Mouse (Mus musculus) heart, embryonic 12.5 days (tissue): ENCODE measurements around the gene Zbtb7a. TPM values are rescaled to one million over a fixed set of nuclear protein-coding genes. Genes with fewer than 3 reads are reported as not detected.
"Not testable (repeated sequence)": the region's sequence is repeated elsewhere in the genome, so short reads cannot be mapped to it uniquely, and the experiment has no call there.

Experiments used
- ATAC-seq: fragments of 200-750 bp; cut with Nextera tagmentation; 2 replicates; pipeline ENCODE4 v1.8.0; 2017; ENCODE audit warnings: moderate TSS enrichment, moderate library complexity; ENCODE audit not compliant: insufficient number of reproducible peaks, low FRiP score
- H3K27ac ChIP-seq: fragments of 300-500 bp; sonication (generic); 2 replicates; pipeline ENCODE4 v1.5.1; 2016; ENCODE audit warnings: mild to moderate bottlenecking, moderate library complexity; ENCODE audit not compliant: poor library complexity, severe bottlenecking
- H3K27me3 ChIP-seq: fragments of 300-500 bp; sonication (generic); replicated peaks from 2 replicates; pipeline ENCODE4 v1.6.1; 2016; ENCODE audit warnings: mild to moderate bottlenecking, moderate library complexity
- H3K36me3 ChIP-seq: fragments of 300-500 bp; sonication (generic); 2 replicates; pipeline ENCODE4 v1.6.1; 2016; ENCODE audit warnings: mild to moderate bottlenecking, moderate library complexity
- H3K4me1 ChIP-seq: fragments of 300-500 bp; sonication (generic); replicated peaks from 2 replicates; pipeline ENCODE4 v1.6.1; 2016; ENCODE audit warnings: mild to moderate bottlenecking
- H3K4me2 ChIP-seq: fragments of 300-500 bp; sonication (generic); 2 replicates; pipeline ENCODE4 v1.6.1; 2016; ENCODE audit warnings: mild to moderate bottlenecking, moderate library complexity
- H3K4me3 ChIP-seq: fragments of 300-500 bp; sonication (generic); 2 replicates; pipeline ENCODE4 v1.5.1; 2016; ENCODE audit warnings: mild to moderate bottlenecking
- H3K9ac ChIP-seq: fragments of 300-500 bp; sonication (generic); 2 replicates; pipeline ENCODE4 v1.6.1; 2016; ENCODE audit warnings: mild to moderate bottlenecking, moderate library complexity
- H3K9me3 ChIP-seq: fragments of 300-500 bp; sonication (generic); replicated peaks from 2 replicates; pipeline ENCODE4 v1.6.1; 2016; ENCODE audit warnings: mild to moderate bottlenecking, moderate library complexity
- WGBS: fragments of 180-500 bp; shearing (Covaris S2); methylation state at CpG from one replicate; pipeline ENCODE4 v1.1.7; 2016; 5-methylcytosine and 5-hydroxymethylcytosine counted together
- polyA plus RNA-seq: library from polyadenylated mRNA; unstranded; fragments of >200 nt; fragmentation: Nextera tagmentation; extraction: Ambion mirVana; gene quantifications from 2 replicates; pipeline ENCODE4 v1.2.1, GENCODE M21; 2016

The Zbtb7a gene
- polyA plus RNA-seq, 1 experiment from 2014 or later: 24.7 TPM

- Histone ChIP-seq H3K4me2 (no peak overlapping the region), H3K27ac (peak overlapping the region; percentile 81), H3K27me3 (no peaks in the 10 kb centered on the region), H3K9ac (peak overlapping the region; percentile 54; the same call in 1 of the 2 replicates), H3K4me3 (no peak overlapping the region), H3K36me3 (peaks cover 86% of the 10 kb centered on the region), H3K4me1 (peaks cover 29% of the 10 kb centered on the region), H3K9me3 (no peaks in the 10 kb centered on the region)
- peak; percentile 26 for ATAC-seq
- WGBS: 56% methylated on average over 12 of the region's 12 CpGs
These were observed 17.6 kb downstream of the Zbtb7a start for GRCm38 (mm10) chr10:81152609-81153008.

GRCm38 (mm10) chr10:81154313-81154712 lies 19.3 kb downstream of the Zbtb7a start:
- 84% methylated on average over 12 of the region's 12 CpGs for WGBS
- Histone ChIP-seq H3K9ac (no peak overlapping the region), H3K4me3 (no peak overlapping the region), H3K27ac (no peak overlapping the region), H3K36me3 (peaks cover 83% of the 10 kb centered on the region), H3K4me1 (peaks cover 29% of the 10 kb centered on the region), H3K4me2 (no peak overlapping the region), H3K9me3 (no peaks in the 10 kb centered on the region), H3K27me3 (no peaks in the 10 kb centered on the region)
- ATAC-seq: no peak

- no peak overlapping the region for H3K4me3 ChIP-seq
- no peaks in the 10 kb centered on the region for H3K9me3 ChIP-seq
- WGBS: 82% methylated on average over 6 of the region's 6 CpGs
- H3K9ac ChIP-seq: 0 out of 2 replicates have a peak overlapping the region, but pooled peaks have one; percentile 14
- no peak overlapping the region for H3K4me2 ChIP-seq
- no peaks in the 10 kb centered on the region for H3K27me3 ChIP-seq
- peaks cover 27% of the 10 kb centered on the region for H3K4me1 ChIP-seq
- H3K27ac ChIP-seq: peak overlapping the region; percentile 6; the same call in 1 of the 2 replicates
- H3K36me3 ChIP-seq: peaks cover 80% of the 10 kb centered on the region
- no peak for ATAC-seq
These were observed 19.7 kb downstream of the Zbtb7a start for GRCm38 (mm10) chr10:81154736-81155135.

GRCm38 (mm10) chr10:81161602-81162317 lies 26.7 kb downstream of the Zbtb7a start:
- Histone ChIP-seq H3K9me3 (no peaks in the 10 kb centered on the region), H3K4me1 (peaks cover 14% of the 10 kb centered on the region), H3K27me3 (no peaks in the 10 kb centered on the region), H3K4me3 (no peak overlapping the region), H3K4me2 (no peak overlapping the region), H3K27ac (no peak overlapping the region), H3K9ac (no peak overlapping the region), H3K36me3 (peaks cover 72% of the 10 kb centered on the region)
- ATAC-seq: no peak
- WGBS: 87% methylated on average over 8 of the region's 8 CpGs

DNA sequence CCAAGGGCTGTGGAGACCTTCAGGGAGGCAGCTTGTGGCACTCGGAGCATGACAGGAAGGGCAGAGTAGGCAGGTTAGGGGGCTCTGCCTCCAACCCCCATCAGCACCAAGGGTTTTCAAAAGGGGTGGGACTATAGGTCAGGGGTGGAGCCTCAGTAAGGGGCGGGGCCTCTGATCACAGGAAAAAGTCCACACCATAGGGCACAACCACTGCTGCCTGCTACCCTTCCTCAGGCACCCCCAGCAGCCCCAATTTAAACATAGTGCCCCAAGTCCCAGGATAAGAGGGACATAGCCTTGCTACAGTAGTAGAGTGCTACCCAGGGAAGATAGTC lies 27.3 kb downstream of the Zbtb7a start:
- ATAC-seq: no peak
- Histone ChIP-seq H3K9ac (no peak overlapping the region), H3K4me1 (peaks cover 18% of the 10 kb centered on the region), H3K27me3 (no peaks in the 10 kb centered on the region), H3K36me3 (peaks cover 67% of the 10 kb centered on the region), H3K9me3 (no peaks in the 10 kb centered on the region), H3K27ac (no peak overlapping the region), H3K4me2 (no peak overlapping the region), H3K4me3 (no peak overlapping the region)
- WGBS: 65% methylated on average over 2 of the region's 2 CpGs

DNA sequence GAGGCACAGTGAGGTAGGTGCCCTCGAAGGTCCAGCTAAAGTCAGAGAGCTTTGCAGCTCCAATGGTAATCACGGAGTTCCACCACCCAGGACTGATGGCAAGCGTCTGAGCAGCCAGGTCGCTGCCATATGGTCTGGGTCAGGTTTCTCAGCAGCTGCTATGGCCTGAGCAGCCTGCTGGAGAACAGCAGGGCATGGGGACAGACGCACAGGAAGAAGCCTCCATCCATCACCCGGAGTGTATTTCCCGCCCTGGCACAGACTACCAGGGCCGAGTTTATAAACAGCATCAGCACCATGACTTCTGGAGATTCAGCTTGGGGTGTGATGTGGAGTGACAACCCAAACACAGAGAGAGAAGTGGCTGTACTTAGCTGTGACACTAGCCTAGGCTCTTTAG lies 30.1 kb downstream of the Zbtb7a start:
- Histone ChIP-seq H3K4me1 (peaks cover 24% of the 10 kb centered on the region), H3K36me3 (peaks cover 45% of the 10 kb centered on the region), H3K9ac (no peak overlapping the region), H3K4me2 (no peak overlapping the region), H3K27me3 (no peaks in the 10 kb centered on the region), H3K4me3 (no peak overlapping the region), H3K27ac (no peak overlapping the region), H3K9me3 (no peaks in the 10 kb centered on the region)
- 82% methylated on average over 8 of the region's 8 CpGs for WGBS
- ATAC-seq: no peak

GRCm38 (mm10) chr10:81167200-81168086 lies 32.4 kb downstream of the Zbtb7a start, which contains the start of gene Pias4:
Pias4 (minus strand) TSS chr10:81167923.
- Histone ChIP-seq H3K36me3 (peaks cover 22% of the 10 kb centered on the region), H3K4me2 (peak within 1 kb of the TSS; percentile 90), H3K4me1 (peaks cover 18% of the 10 kb centered on the region), H3K27ac (peak within 1 kb of the TSS; percentile 69), H3K9me3 (no peaks in the 10 kb centered on the region), H3K4me3 (peak within 1 kb of the TSS; percentile 89), H3K27me3 (no peaks in the 10 kb centered on the region), H3K9ac (peak within 1 kb of the TSS; percentile 92)
- WGBS: under 1% methylated on average over 54 of the region's 64 CpGs
- ATAC-seq: peak; percentile 94

DNA sequence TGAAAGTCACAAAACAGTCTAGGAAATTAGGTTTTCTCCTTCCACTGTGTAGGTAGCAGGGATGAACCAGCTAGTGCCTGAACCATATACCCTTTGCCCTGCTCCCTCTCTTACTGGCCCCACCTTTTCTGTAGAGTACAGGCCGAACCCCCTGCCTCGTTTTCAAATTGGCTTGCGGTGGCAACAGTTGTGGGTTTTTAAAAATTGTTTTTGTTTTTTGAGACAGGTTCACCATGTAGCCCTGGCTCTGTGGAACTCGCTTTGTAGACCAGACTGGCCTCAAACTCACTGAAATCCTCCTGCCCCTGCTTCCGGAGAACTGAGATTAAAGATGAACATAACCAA lies 33.0 kb downstream of the Zbtb7a start:
- Histone ChIP-seq H3K9me3 (no peaks in the 10 kb centered on the region), H3K4me2 (peak overlapping the region; percentile 90), H3K27me3 (no peaks in the 10 kb centered on the region), H3K36me3 (peaks cover 18% of the 10 kb centered on the region), H3K4me3 (peak overlapping the region; percentile 89), H3K9ac (peak overlapping the region; percentile 71), H3K27ac (peak overlapping the region; percentile 69), H3K4me1 (peaks cover 15% of the 10 kb centered on the region)
- 7% methylated on average over 5 of the region's 5 CpGs for WGBS
- ATAC-seq: peak; percentile 64

DNA sequence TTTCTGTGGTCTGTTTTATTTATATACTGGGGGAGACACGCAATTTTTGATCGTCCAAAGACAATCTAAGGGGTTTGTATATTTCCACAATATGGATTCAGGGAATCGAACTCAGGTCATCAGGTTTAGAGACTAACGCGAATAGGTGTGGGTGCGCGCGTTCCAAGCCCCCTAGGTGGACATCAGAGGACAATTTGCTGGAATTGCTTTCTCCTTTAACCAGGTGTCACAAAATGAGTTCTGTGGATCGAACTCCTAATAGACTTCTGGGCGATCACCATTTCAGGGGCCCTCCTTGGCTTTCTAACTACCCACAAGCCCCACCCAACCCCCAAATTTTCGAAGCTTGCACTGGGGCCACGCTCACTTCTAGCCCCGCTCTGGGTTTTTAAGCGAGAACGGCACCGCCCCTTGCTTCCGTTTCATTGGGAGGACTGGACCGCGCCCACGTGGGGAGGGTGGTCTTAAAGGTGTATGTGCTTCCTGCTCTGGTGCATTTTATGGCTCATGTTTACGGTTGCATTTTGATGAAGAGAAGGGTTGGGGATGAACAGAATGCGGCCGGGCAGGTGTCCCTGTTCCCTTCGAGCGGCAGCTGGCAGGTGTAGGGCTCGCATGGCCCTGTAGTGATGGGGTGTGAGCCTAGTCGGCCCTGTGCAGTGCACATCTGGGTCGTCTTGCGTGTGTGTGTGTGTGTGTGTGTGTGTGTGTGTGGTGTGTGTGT lies 33.7 kb downstream of the Zbtb7a start:
- 4% methylated on average over 29 of the region's 29 CpGs for WGBS
- no peaks in the 10 kb centered on the region for H3K9me3 ChIP-seq
- peak overlapping the region; percentile 71 for H3K9ac ChIP-seq
- H3K27ac ChIP-seq: peak overlapping the region; percentile 69
- peaks cover 20% of the 10 kb centered on the region for H3K4me1 ChIP-seq
- peak overlapping the region; percentile 89 for H3K4me3 ChIP-seq
- H3K4me2 ChIP-seq: peak overlapping the region; percentile 90
- ATAC-seq: peak; percentile 50; the same call in 1 of the 2 replicates
- peaks cover 12% of the 10 kb centered on the region for H3K36me3 ChIP-seq
- H3K27me3 ChIP-seq: no peaks in the 10 kb centered on the region

- H3K9me3 ChIP-seq, H3K27me3 ChIP-seq, H3K27ac ChIP-seq, H3K4me3 ChIP-seq, H3K36me3 ChIP-seq, H3K9ac ChIP-seq, ATAC-seq: not testable (repeated sequence)
- H3K4me1 ChIP-seq: peaks cover 23% of the 10 kb centered on the region
- peak overlapping the region; percentile 90 for H3K4me2 ChIP-seq
- 54% methylated on average over 7 of the region's 14 CpGs for WGBS
These were observed 34.4 kb downstream of the Zbtb7a start for GRCm38 (mm10) chr10:81169411-81169900.
